34 mouse cellular contexts compared by ENCODE assay signal in genomic region chr5:106765335-106765734, GRCm38 (mm10).
"Had no signal": no experiment of that assay in that cellular context is flagged by ENCODE, and none has a peak within 500 bp of the region (broad histone marks: within the 10 kb centered on the region; RNA-seq: fewer than 3 reads in every experiment).

No protein-coding gene starts in this region.

- H3K27me3 ChIP-seq: heart, embryonic 12.5 days; heart, embryonic 15.5 days; hindbrain, embryonic 12.5 days; hindbrain, embryonic 13.5 days; hindbrain, embryonic 15.5 days; intestine, embryonic 15.5 days; kidney, embryonic 15.5 days had no signal

- H3K27ac ChIP-seq: heart, embryonic 13.5 days; heart, embryonic 15.5 days; hindbrain, embryonic 10.5 days; hindbrain, embryonic 12.5 days; hindbrain, embryonic 13.5 days; hindbrain, embryonic 14.5 days; hindbrain, embryonic 15.5 days; hindbrain, postnatal 0 days; intestine, embryonic 15.5 days; kidney, embryonic 15.5 days; kidney, postnatal 0 days; layer of hippocampus, adult 2 months; left cerebral cortex, adult 2 months had no signal

- H3K4me3 ChIP-seq: heart, embryonic 12.5 days; heart, embryonic 13.5 days; heart, embryonic 15.5 days; hindbrain, embryonic 10.5 days; hindbrain, embryonic 12.5 days; hindbrain, embryonic 13.5 days; hindbrain, embryonic 15.5 days; intestine, embryonic 15.5 days; kidney, embryonic 15.5 days; layer of hippocampus, adult 2 months; left cerebral cortex, adult 2 months had no signal

- H3K4me1 ChIP-seq: heart, embryonic 15.5 days; hindbrain, embryonic 15.5 days; intestine, embryonic 15.5 days; kidney, embryonic 15.5 days had no signal

- DNase-seq: heart, postnatal 10 days; heart, postnatal 14 days; heart, postnatal 36 days; heart, postnatal 4 days; kidney, adult 11 months; kidney, adult 18-20 months; kidney, adult 2 months; kidney, adult 8-10 months; kidney, adult 9 months; kidney, postnatal 10 days; kidney, postnatal 14 days; kidney, postnatal 25 days; kidney, postnatal 36 days; kidney, postnatal 4 days; layer of hippocampus, adult 9-11 months; layer of hippocampus, postnatal 36 days had no signal

- H3K9ac ChIP-seq: heart, embryonic 12.5 days; heart, embryonic 13.5 days; heart, embryonic 15.5 days; hindbrain, embryonic 12.5 days; hindbrain, embryonic 13.5 days; hindbrain, embryonic 14.5 days; hindbrain, embryonic 15.5 days; intestine, embryonic 15.5 days; kidney, embryonic 15.5 days had no signal

- ATAC-seq: hindbrain, embryonic 16.5 days; hindbrain, postnatal 0 days; inflammation-experienced regulatory T-cells, adult 6 months; intestine, embryonic 15.5 days; intestine, embryonic 16.5 days; intestine, postnatal 0 days had no signal

- H3K9me3 ChIP-seq: heart, embryonic 12.5 days; heart, embryonic 13.5 days; heart, embryonic 15.5 days; hindbrain, embryonic 10.5 days; hindbrain, embryonic 12.5 days; hindbrain, embryonic 13.5 days; hindbrain, embryonic 15.5 days; intestine, embryonic 15.5 days; kidney, embryonic 15.5 days had no signal

- H3K4me2 ChIP-seq: heart, embryonic 12.5 days; heart, embryonic 13.5 days; heart, embryonic 15.5 days; hindbrain, embryonic 12.5 days; hindbrain, embryonic 13.5 days; hindbrain, embryonic 14.5 days; hindbrain, embryonic 15.5 days; intestine, embryonic 15.5 days; kidney, embryonic 15.5 days had no signal

- H3K36me3 ChIP-seq: heart, embryonic 12.5 days; heart, embryonic 13.5 days; heart, embryonic 15.5 days; hindbrain, embryonic 10.5 days; hindbrain, embryonic 12.5 days; hindbrain, embryonic 13.5 days; hindbrain, embryonic 15.5 days; intestine, embryonic 15.5 days; kidney, embryonic 15.5 days had no signal
